Mouse (Mus musculus): ENCODE measurements around the gene Igfbp2.

GRCm38 (mm10) chr1:72833563-72833962 is 9.3 kb downstream of the Igfbp2 start:
- no peak for TF ChIP-seq CTCF (IDR thresholded peaks at IDR 0.05; ENCODE audit: control insufficient read depth, insufficient read depth, insufficient read length)
- no peak for TF ChIP-seq MYOG (IDR thresholded peaks at IDR 0.05; ENCODE audit: control insufficient read depth, extremely low read depth, insufficient read length)
- TF ChIP-seq USF1 (IDR thresholded peaks at IDR 0.05; ENCODE audit: low read depth) = no peak
- no peak for TF ChIP-seq CEBPB (IDR thresholded peaks at IDR 0.05; ENCODE audit: low read depth)
- TF ChIP-seq FOSL1 (IDR thresholded peaks at IDR 0.05; ENCODE audit: insufficient read depth, low read length, poor library complexity, severe bottlenecking) = no peak

Data from C2C12 (cell line).